Mouse (Mus musculus) heart, embryonic 13.5 days (tissue): ENCODE data around the gene Ngrn. TPM values are rescaled to one million over a fixed set of nuclear protein-coding genes. Genes with fewer than 3 reads are reported as not detected.
A peak's percentile ranks its signal among the peaks of the same experiment; 100 is the strongest.

Experiments used
- ATAC-seq: fragments of 200-750 bp; cut with Nextera tagmentation; 2 replicates; pipeline ENCODE4 v1.8.0; 2017; ENCODE audit warnings: moderate TSS enrichment; ENCODE audit not compliant: insufficient number of reproducible peaks, low FRiP score, low TSS enrichment; ENCODE audit errors: extremely low read depth
- H3K27ac ChIP-seq: fragments of 300-500 bp; sonication (generic); replicated peaks from 2 replicates; pipeline ENCODE4 v1.5.1; 2015; ENCODE audit warnings: moderate library complexity, mild to moderate bottlenecking, inconsistent platforms
- H3K27me3 ChIP-seq: fragments of 300-500 bp; sonication (generic); replicated peaks from 2 replicates; pipeline ENCODE4 v1.6.1; 2015; ENCODE audit warnings: mild to moderate bottlenecking, inconsistent platforms
- H3K36me3 ChIP-seq: fragments of 300-500 bp; sonication (generic); 2 replicates; pipeline ENCODE4 v1.6.1; 2015; ENCODE audit warnings: mild to moderate bottlenecking, inconsistent platforms
- H3K4me1 ChIP-seq: fragments of 300-500 bp; sonication (generic); 2 replicates; pipeline ENCODE4 v1.6.1; 2015; ENCODE audit warnings: inconsistent platforms
- H3K4me2 ChIP-seq: fragments of 300-500 bp; sonication (generic); 2 replicates; pipeline ENCODE4 v1.6.1; 2015; ENCODE audit warnings: inconsistent platforms, mild to moderate bottlenecking, moderate library complexity
- H3K4me3 ChIP-seq: fragments of 300-500 bp; sonication (generic); 2 replicates; pipeline ENCODE4 v1.5.1; 2015; ENCODE audit warnings: moderate library complexity, mild to moderate bottlenecking, inconsistent platforms
- H3K9ac ChIP-seq: fragments of 300-500 bp; sonication (generic); 2 replicates; pipeline ENCODE4 v1.6.1; 2015; ENCODE audit warnings: inconsistent platforms, mild to moderate bottlenecking, moderate library complexity
- H3K9me3 ChIP-seq: fragments of 300-500 bp; sonication (generic); 2 replicates; pipeline ENCODE4 v1.6.1; 2016; ENCODE audit warnings: inconsistent platforms
- WGBS: fragments of 180-500 bp; shearing (Covaris S2); methylation state at CpG from one replicate; pipeline ENCODE4 v1.1.7; 2015; ENCODE audit warnings: mixed read lengths; 5-methylcytosine and 5-hydroxymethylcytosine counted together
- polyA plus RNA-seq: library from polyadenylated mRNA; unstranded; fragments of >200 nt; fragmentation: Nextera tagmentation; extraction: Ambion mirVana; gene quantifications from 2 replicates; pipeline ENCODE4 v1.2.1, GENCODE M21; 2015

Gene Ngrn
- polyA plus RNA-seq, 1 experiment from 2014 or later: 37.0 TPM

- Histone ChIP-seq H3K4me1 (peaks cover 21% of the 10 kb centered on the region), H3K9ac (peak within 1 kb of the TSS; percentile 83), H3K4me2 (peak within 1 kb of the TSS; percentile 93), H3K27me3 (no peaks in the 10 kb centered on the region), H3K9me3 (no peaks in the 10 kb centered on the region), H3K4me3 (peak within 1 kb of the TSS; percentile 78), H3K27ac (peak within 1 kb of the TSS; percentile 62), H3K36me3 (peaks cover 12% of the 10 kb centered on the region)
- under 1% methylated on average over 55 of the region's 56 CpGs for WGBS
- ATAC-seq: peak; percentile 99
Observed at GRCm38 (mm10) chr7:80232489-80233029, 28.5 kb upstream of the Ngrn start, which contains the start of the genes Cib1 and Gdpgp1. Cib1 (minus strand) TSS chr7:80232813. Gdpgp1 (plus strand) TSS chr7:80232865.

- Histone ChIP-seq H3K4me3 (peak overlapping the region; percentile 78), H3K27me3 (no peaks in the 10 kb centered on the region), H3K9ac (peak overlapping the region; percentile 81), H3K9me3 (no peaks in the 10 kb centered on the region), H3K4me2 (peak overlapping the region; percentile 93), H3K4me1 (peaks cover 21% of the 10 kb centered on the region), H3K36me3 (peaks cover 8% of the 10 kb centered on the region), H3K27ac (no peak overlapping the region)
- 62% methylated on average over 9 of the region's 9 CpGs for WGBS
- no peak for ATAC-seq
Observed at GRCm38 (mm10) chr7:80233799-80234198, 27.2 kb upstream of the Ngrn start.

- H3K4me3 ChIP-seq: no peak overlapping the region
- WGBS: 84% methylated on average over 10 of the region's 10 CpGs
- H3K9me3 ChIP-seq: no peaks in the 10 kb centered on the region
- no peak for ATAC-seq
- H3K4me2 ChIP-seq: no peak overlapping the region
- no peak overlapping the region for H3K9ac ChIP-seq
- H3K36me3 ChIP-seq: peaks cover 33% of the 10 kb centered on the region
- peaks cover 6% of the 10 kb centered on the region for H3K4me1 ChIP-seq
- no peaks in the 10 kb centered on the region for H3K27me3 ChIP-seq
- no peak overlapping the region for H3K27ac ChIP-seq
Observed at GRCm38 (mm10) chr7:80238542-80238941, 22.5 kb upstream of the Ngrn start.

- peaks cover 3% of the 10 kb centered on the region for H3K4me1 ChIP-seq
- H3K27me3 ChIP-seq: no peaks in the 10 kb centered on the region
- no peaks in the 10 kb centered on the region for H3K9me3 ChIP-seq
- H3K9ac ChIP-seq: no peak overlapping the region
- peaks cover 33% of the 10 kb centered on the region for H3K36me3 ChIP-seq
- no peak overlapping the region for H3K4me3 ChIP-seq
- ATAC-seq: no peak
- no peak overlapping the region for H3K4me2 ChIP-seq
- WGBS: 76% methylated on average over 4 of the region's 4 CpGs
- no peak overlapping the region for H3K27ac ChIP-seq
Observed at GRCm38 (mm10) chr7:80241661-80242060, 19.4 kb upstream of the Ngrn start.

GRCm38 (mm10) chr7:80244851-80245250 lies 16.2 kb upstream of the Ngrn start:
- H3K4me3 ChIP-seq: no peak overlapping the region
- peaks cover 16% of the 10 kb centered on the region for H3K36me3 ChIP-seq
- 89% methylated on average over 4 of the region's 4 CpGs for WGBS
- no peak for ATAC-seq
- H3K27ac ChIP-seq: no peak overlapping the region
- no peak overlapping the region for H3K9ac ChIP-seq
- no peak overlapping the region for H3K4me2 ChIP-seq
- H3K27me3 ChIP-seq: no peaks in the 10 kb centered on the region
- H3K9me3 ChIP-seq: no peaks in the 10 kb centered on the region
- H3K4me1 ChIP-seq: peaks cover 8% of the 10 kb centered on the region

GRCm38 (mm10) chr7:80246148-80246721 lies 14.8 kb upstream of the Ngrn start, which contains the start of gene Ttll13:
Ttll13 (plus strand) TSS chr7:80246376.
- no peaks in the 10 kb centered on the region for H3K27me3 ChIP-seq
- peak; percentile 98 for ATAC-seq
- H3K9me3 ChIP-seq: no peaks in the 10 kb centered on the region
- peak within 1 kb of the TSS; percentile 82 for H3K27ac ChIP-seq
- peak within 1 kb of the TSS; percentile 74 for H3K4me2 ChIP-seq
- WGBS: 0% methylated on average over 48 of the region's 48 CpGs
- H3K36me3 ChIP-seq: 0 out of 2 replicates have a peak, but pooled peaks cover 2% of the 10 kb centered on the region
- peak within 1 kb of the TSS; percentile 66 for H3K4me3 ChIP-seq
- peaks cover 8% of the 10 kb centered on the region for H3K4me1 ChIP-seq
- peak within 1 kb of the TSS; percentile 85 for H3K9ac ChIP-seq

- peak overlapping the region; percentile 66 for H3K4me3 ChIP-seq
- H3K4me1 ChIP-seq: peaks cover 8% of the 10 kb centered on the region
- no peaks in the 10 kb centered on the region for H3K9me3 ChIP-seq
- no peak for ATAC-seq
- H3K9ac ChIP-seq: peak overlapping the region; percentile 85
- no peaks in the 10 kb centered on the region for H3K27me3 ChIP-seq
- 23% methylated on average over 7 of the region's 7 CpGs for WGBS
- peak overlapping the region; percentile 74 for H3K4me2 ChIP-seq
- H3K36me3 ChIP-seq: no peaks in the 10 kb centered on the region
- peak overlapping the region; percentile 82 for H3K27ac ChIP-seq
Observed at GRCm38 (mm10) chr7:80246859-80247258, 14.2 kb upstream of the Ngrn start.

GRCm38 (mm10) chr7:80252437-80252836 lies 8.6 kb upstream of the Ngrn start:
- no peak overlapping the region for H3K4me2 ChIP-seq
- H3K27me3 ChIP-seq: peaks cover 28% of the 10 kb centered on the region
- no peaks in the 10 kb centered on the region for H3K36me3 ChIP-seq
- no peaks in the 10 kb centered on the region for H3K9me3 ChIP-seq
- H3K9ac ChIP-seq: no peak overlapping the region
- H3K4me1 ChIP-seq: no peaks in the 10 kb centered on the region
- no peak for ATAC-seq
- H3K4me3 ChIP-seq: no peak overlapping the region
- H3K27ac ChIP-seq: no peak overlapping the region
- 74% methylated on average over 7 of the region's 7 CpGs for WGBS

- Histone ChIP-seq H3K9me3 (no peaks in the 10 kb centered on the region), H3K27me3 (peaks cover 32% of the 10 kb centered on the region), H3K4me2 (no peak overlapping the region), H3K4me3 (no peak overlapping the region), H3K36me3 (no peaks in the 10 kb centered on the region), H3K9ac (no peak overlapping the region), H3K27ac (no peak overlapping the region), H3K4me1 (no peaks in the 10 kb centered on the region)
- WGBS: 68% methylated on average over 11 of the region's 11 CpGs
- ATAC-seq: no peak
Observed at GRCm38 (mm10) chr7:80252886-80253285, 8.1 kb upstream of the Ngrn start.

- 58% methylated on average over 2 of the region's 2 CpGs for WGBS
Observed at GRCm38 (mm10) chr7:80255981-80256380, 5.0 kb upstream of the Ngrn start.

GRCm38 (mm10) chr7:80257706-80258105 lies 3.3 kb upstream of the Ngrn start:
- no peaks in the 10 kb centered on the region for H3K9me3 ChIP-seq
- H3K27me3 ChIP-seq: peaks cover 58% of the 10 kb centered on the region
- no peaks in the 10 kb centered on the region for H3K36me3 ChIP-seq
- H3K9ac ChIP-seq: no peak overlapping the region
- ATAC-seq: no peak
- H3K4me3 ChIP-seq: no peak overlapping the region
- 47% methylated on average over 2 of the region's 2 CpGs for WGBS
- no peak overlapping the region for H3K4me2 ChIP-seq
- H3K27ac ChIP-seq: no peak overlapping the region
- peaks cover 15% of the 10 kb centered on the region for H3K4me1 ChIP-seq

More at GRCm38 (mm10) chr7:80255981-80256380, 5.0 kb upstream of the Ngrn start:
- Histone ChIP-seq H3K4me2 (no peak overlapping the region), H3K4me1 (peaks cover 7% of the 10 kb centered on the region; the same call in 1 of the 2 replicates), H3K27me3 (peaks cover 58% of the 10 kb centered on the region), H3K9me3 (no peaks in the 10 kb centered on the region), H3K4me3 (no peak overlapping the region), H3K36me3 (no peaks in the 10 kb centered on the region), H3K27ac (no peak overlapping the region), H3K9ac (no peak overlapping the region)
- ATAC-seq: no peak
